ENCODE assay signal across 17 mouse cellular contexts in genomic region chr9:16439941-16440340, GRCm38 (mm10).
DNase-seq lines count a peak whose midpoint lies in the region; ATAC-seq lines count a peak whose summit lies in the region.
"Had no signal": no experiment of that assay in that cellular context is flagged by ENCODE, and none has a peak within 500 bp of the region (broad histone marks: within the 10 kb centered on the region; RNA-seq: fewer than 3 reads in every experiment).

No protein-coding gene starts in this region.

- DNase-seq in testis, postnatal 14 days (ENCODE audit: low spot score) = no peak
- no peak for DNase-seq in adrenal gland, adult 18-20 months (ENCODE audit: low spot score in 2 of 2)
- DNase-seq in adrenal gland, postnatal 36 days = no peak
- DNase-seq: adrenal gland, adult 8-10 months; B cell, adult 2 months; cerebellum, postnatal 25 days; gastrocnemius, postnatal 14 days; kidney, postnatal 25 days; lung, adult 2 months; thymus, adult 18-20 months had no signal

- H3K27ac ChIP-seq in heart, embryonic 13.5 days (replicated peaks) = peak overlapping the region; percentile 48; the same call in 1 of the 2 replicates
- no peak overlapping the region for H3K27ac ChIP-seq in heart, embryonic 11.5 days (ENCODE audit: low read depth, low read length)
- no peak overlapping the region for H3K27ac ChIP-seq in forebrain, embryonic 16.5 days (ENCODE audit: low read length)
- peak overlapping the region; percentile 20; the same call in 1 of the 2 replicates for H3K27ac ChIP-seq in hindbrain, embryonic 16.5 days (ENCODE audit: low read depth, low read length)
- peak overlapping the region; percentile 70 for H3K27ac ChIP-seq in midbrain, embryonic 16.5 days (ENCODE audit: low read length)
- H3K27ac ChIP-seq: embryonic facial prominence, embryonic 12.5 days; left cerebral cortex, adult 2 months had no signal

- 0 out of 2 replicates have a peak overlapping the region, but pooled peaks have one; percentile 0 for H3K4me2 ChIP-seq in heart, embryonic 13.5 days
- no peak overlapping the region for H3K4me2 ChIP-seq in heart, embryonic 11.5 days
- H3K4me2 ChIP-seq in forebrain, embryonic 16.5 days (ENCODE audit: low read length) = no peak overlapping the region
- H3K4me2 ChIP-seq in hindbrain, embryonic 16.5 days (ENCODE audit: low read length) = no peak overlapping the region
- no peak overlapping the region for H3K4me2 ChIP-seq in midbrain, embryonic 16.5 days (ENCODE audit: low read length)
- H3K4me2 ChIP-seq: embryonic facial prominence, embryonic 12.5 days had no signal

- no peaks in the 10 kb centered on the region for H3K27me3 ChIP-seq in heart, embryonic 13.5 days (replicated peaks)
- no peaks in the 10 kb centered on the region for H3K27me3 ChIP-seq in heart, embryonic 11.5 days (ENCODE audit: control insufficient read depth, insufficient read depth, low read length)
- H3K27me3 ChIP-seq in forebrain, embryonic 16.5 days (replicated peaks; ENCODE audit: control insufficient read depth, insufficient read depth, low read length) = no peaks in the 10 kb centered on the region
- H3K27me3 ChIP-seq in hindbrain, embryonic 16.5 days (replicated peaks; ENCODE audit: control insufficient read depth, insufficient read depth, low read length) = no peaks in the 10 kb centered on the region
- no peaks in the 10 kb centered on the region for H3K27me3 ChIP-seq in midbrain, embryonic 16.5 days (ENCODE audit: control insufficient read depth, insufficient read depth, low read depth, low read length)
- H3K27me3 ChIP-seq: embryonic facial prominence, embryonic 12.5 days had no signal

- no peak overlapping the region for H3K9ac ChIP-seq in heart, embryonic 13.5 days
- H3K9ac ChIP-seq in heart, embryonic 11.5 days (ENCODE audit: low read depth, low read length) = no peak overlapping the region
- H3K9ac ChIP-seq in forebrain, embryonic 16.5 days (replicated peaks; ENCODE audit: low read depth, low read length) = no peak overlapping the region
- H3K9ac ChIP-seq in hindbrain, embryonic 16.5 days (ENCODE audit: low read depth, low read length) = no peak overlapping the region
- H3K9ac ChIP-seq in midbrain, embryonic 16.5 days (ENCODE audit: low read depth, low read length) = no peak overlapping the region
- H3K9ac ChIP-seq: embryonic facial prominence, embryonic 12.5 days had no signal

- ATAC-seq in heart, embryonic 13.5 days (ENCODE audit: extremely low read depth, insufficient number of reproducible peaks, low FRiP score, low TSS enrichment) = no peak
- ATAC-seq in heart, embryonic 11.5 days (replicated peaks; ENCODE audit: insufficient number of reproducible peaks, low FRiP score, low TSS enrichment) = no peak
- ATAC-seq in forebrain, embryonic 16.5 days = peak; percentile 34
- ATAC-seq in hindbrain, embryonic 16.5 days = peak; percentile 34; the same call in 1 of the 2 replicates
- ATAC-seq in midbrain, embryonic 16.5 days = 0 out of 2 replicates have a peak, but pooled peaks have one; percentile 22

- 30% methylated on average over 3 of the region's 3 CpGs for WGBS in heart, embryonic 13.5 days
- WGBS in heart, embryonic 11.5 days (ENCODE audit: insufficient replicate concordance) = 48% methylated on average over 3 of the region's 3 CpGs
- WGBS in forebrain, embryonic 16.5 days = 22% methylated on average over 3 of the region's 3 CpGs
- 23% methylated on average over 3 of the region's 3 CpGs for WGBS in hindbrain, embryonic 16.5 days
- WGBS in midbrain, embryonic 16.5 days = 16% methylated on average over 3 of the region's 3 CpGs

- H3K9me3 ChIP-seq in heart, embryonic 13.5 days = no peaks in the 10 kb centered on the region
- no peaks in the 10 kb centered on the region for H3K9me3 ChIP-seq in heart, embryonic 11.5 days (replicated peaks; ENCODE audit: control insufficient read depth, low read length)
- no peaks in the 10 kb centered on the region for H3K9me3 ChIP-seq in forebrain, embryonic 16.5 days (ENCODE audit: control insufficient read depth, low read length)
- H3K9me3 ChIP-seq in hindbrain, embryonic 16.5 days (ENCODE audit: control insufficient read depth, low read length) = no peaks in the 10 kb centered on the region
- H3K9me3 ChIP-seq in midbrain, embryonic 16.5 days (replicated peaks; ENCODE audit: control insufficient read depth, low read length, poor library complexity, severe bottlenecking) = no peaks in the 10 kb centered on the region
- H3K9me3 ChIP-seq: embryonic facial prominence, embryonic 12.5 days had no signal

- no peak overlapping the region for H3K4me3 ChIP-seq in heart, embryonic 13.5 days
- no peak overlapping the region for H3K4me3 ChIP-seq in heart, embryonic 11.5 days (ENCODE audit: low read depth, low read length)
- no peak overlapping the region for H3K4me3 ChIP-seq in forebrain, embryonic 16.5 days (replicated peaks; ENCODE audit: low read length)
- H3K4me3 ChIP-seq in hindbrain, embryonic 16.5 days (ENCODE audit: low read length) = no peak overlapping the region
- no peak overlapping the region for H3K4me3 ChIP-seq in midbrain, embryonic 16.5 days (ENCODE audit: low read depth, low read length)
- H3K4me3 ChIP-seq: embryonic facial prominence, embryonic 12.5 days; left cerebral cortex, adult 2 months had no signal

- H3K4me1 ChIP-seq in heart, embryonic 13.5 days = peaks cover 34% of the 10 kb centered on the region
- no peaks in the 10 kb centered on the region for H3K4me1 ChIP-seq in heart, embryonic 11.5 days (ENCODE audit: control insufficient read depth, insufficient read depth, low read length)
- peaks cover 26% of the 10 kb centered on the region for H3K4me1 ChIP-seq in forebrain, embryonic 16.5 days (replicated peaks; ENCODE audit: control insufficient read depth, insufficient read depth, low read length)
- H3K4me1 ChIP-seq in hindbrain, embryonic 16.5 days (ENCODE audit: control insufficient read depth, insufficient read depth, low read depth, low read length) = peaks cover 27% of the 10 kb centered on the region
- peaks cover 46% of the 10 kb centered on the region for H3K4me1 ChIP-seq in midbrain, embryonic 16.5 days (ENCODE audit: control insufficient read depth, insufficient read depth, low read length)
- H3K4me1 ChIP-seq: embryonic facial prominence, embryonic 12.5 days had no signal

- no peaks in the 10 kb centered on the region for H3K36me3 ChIP-seq in heart, embryonic 13.5 days
- no peaks in the 10 kb centered on the region for H3K36me3 ChIP-seq in heart, embryonic 11.5 days (ENCODE audit: control insufficient read depth, insufficient read depth, low read length)
- H3K36me3 ChIP-seq in forebrain, embryonic 16.5 days (ENCODE audit: control insufficient read depth, insufficient read depth) = no peaks in the 10 kb centered on the region
- H3K36me3 ChIP-seq in hindbrain, embryonic 16.5 days (ENCODE audit: control insufficient read depth, insufficient read depth, low read length) = no peaks in the 10 kb centered on the region
- no peaks in the 10 kb centered on the region for H3K36me3 ChIP-seq in midbrain, embryonic 16.5 days (ENCODE audit: control insufficient read depth, insufficient read depth, low read length)
- H3K36me3 ChIP-seq: embryonic facial prominence, embryonic 12.5 days had no signal

Comparison
In these comparisons a context has a peak if more than half of its experiments do, and no peak if none do; other contexts are left out.
1. H3K27ac ChIP-seq: peak in heart, embryonic 13.5 days (single experiment), hindbrain, embryonic 16.5 days (single experiment) and midbrain, embryonic 16.5 days (single experiment); none in heart, embryonic 11.5 days (single experiment) and forebrain, embryonic 16.5 days (single experiment).
2. ATAC-seq: peak in forebrain, embryonic 16.5 days (single experiment), hindbrain, embryonic 16.5 days (single experiment) and midbrain, embryonic 16.5 days (single experiment); none in heart, embryonic 13.5 days (single experiment) and heart, embryonic 11.5 days (single experiment).